ENCODE assay signal across 25 mouse cellular contexts in genomic region chr2:39016581-39016980, GRCm38 (mm10). TPM values are rescaled to one million over a fixed set of nuclear protein-coding genes. Genes with fewer than 3 reads are reported as not detected.
DNase-seq lines count a peak whose midpoint lies in the region; ATAC-seq and TF ChIP-seq lines count a peak whose summit lies in the region.
"Had no signal": no experiment of that assay in that cellular context is flagged by ENCODE, and none has a peak within 500 bp of the region (broad histone marks: within the 10 kb centered on the region; RNA-seq: fewer than 3 reads in every experiment).

No protein-coding gene starts in this region.

- no peaks in the 10 kb centered on the region for H3K27me3 ChIP-seq in CH12.LX (replicated peaks)
- H3K27me3 ChIP-seq: embryonic facial prominence, embryonic 13.5 days; embryonic facial prominence, embryonic 15.5 days; forebrain, embryonic 12.5 days; Patski had no signal

- TF ChIP-seq RAD21 in CH12.LX (IDR thresholded peaks at IDR 0.05; ENCODE audit: low read depth, low read length): no peak

- no peak overlapping the region for H3K4me2 ChIP-seq in CH12.LX (ENCODE audit: insufficient read depth, low read depth, poor library complexity, severe bottlenecking)
- H3K4me2 ChIP-seq: embryonic facial prominence, embryonic 13.5 days; embryonic facial prominence, embryonic 15.5 days; forebrain, embryonic 12.5 days had no signal

- in situ Hi-C loops in CH12.LX (cut with MboI; ENCODE audit: low pct_ligation_motif_present, low pct_unique_long_range_greater_than_20kb, low sequenced_read_pairs): no loop called here

- H3K4me3 ChIP-seq in CH12.LX (replicated peaks in 1 of 3; ENCODE audit: low read depth in 2 of 3, low read length in 2 of 3, poor library complexity in 1 of 3): no peak overlapping the region
- H3K4me3 ChIP-seq: embryonic facial prominence, embryonic 13.5 days; embryonic facial prominence, embryonic 15.5 days; erythroblast, embryonic 14.5 days; forebrain, embryonic 10.5 days; forebrain, embryonic 12.5 days had no signal

- no peaks in the 10 kb centered on the region for H3K9me3 ChIP-seq in CH12.LX (replicated peaks; ENCODE audit: low read length)
- H3K9me3 ChIP-seq: embryonic facial prominence, embryonic 13.5 days; embryonic facial prominence, embryonic 15.5 days; forebrain, embryonic 10.5 days; forebrain, embryonic 12.5 days had no signal

- TF ChIP-seq POLR2A in CH12.LX (IDR thresholded peaks at IDR 0.05; ENCODE audit: low read depth, low read length): no peak

- H3K36me3 ChIP-seq in CH12.LX (replicated peaks in 1 of 2; ENCODE audit: control insufficient read depth in 1 of 2, insufficient read depth in 1 of 2, low read length in 1 of 2): peaks cover 66 to 87% of the 10 kb centered on the region in 2 experiments

- 0 out of 2 replicates have a peak, but pooled peaks have one; percentile 14 for ATAC-seq in granulocyte monocyte progenitor cell, adult 5-6 weeks (replicated peaks; ENCODE audit: poor library complexity, severe bottlenecking)
- ATAC-seq in activated CD4-positive, CD25-positive, alpha-beta regulatory T cell, adult 4 months: no peak
- ATAC-seq: CD4-positive, CD25-positive, alpha-beta regulatory T cell, adult 4 months; forebrain, embryonic 14.5 days; forebrain, embryonic 16.5 days; Patski had no signal

- peaks cover 28% of the 10 kb centered on the region for H3K79me2 ChIP-seq in CH12.LX (replicated peaks; ENCODE audit: control insufficient read depth, extremely low read depth, insufficient read depth, poor library complexity, severe bottlenecking)

- TF ChIP-seq EP300 in CH12.LX (IDR thresholded peaks at IDR 0.05; ENCODE audit: low read length): no peak

- TF ChIP-seq CTCF in CH12.LX (conservative IDR thresholded peaks at IDR 0.05 in 1 of 2, IDR thresholded peaks at IDR 0.05 in 1 of 2; ENCODE audit: low read depth in 2 of 2, low read length in 2 of 2): no peak

- dilution Hi-C loops in CH12.LX (cut with MboI; ENCODE audit: extremely low pct_ligation_motif_present, extremely low pct_unique_long_range_greater_than_20kb, low sequenced_read_pairs): no loop called here

- peak overlapping the region; percentile 54; the same call in 1 of the 2 replicates for H3K27ac ChIP-seq in CH12.LX (ENCODE audit: insufficient read depth, low read depth)
- H3K27ac ChIP-seq: embryonic facial prominence, embryonic 13.5 days; embryonic facial prominence, embryonic 15.5 days; forebrain, embryonic 10.5 days; forebrain, embryonic 12.5 days had no signal

- DNase-seq in CH12.LX (ENCODE audit: extremely low read depth): no peak
- DNase-seq in ovary, postnatal 36 days (ENCODE audit: low spot score): no peak
- no peak for DNase-seq in lung, postnatal 10 days
- DNase-seq: adrenal gland, adult 2 months; adrenal gland, postnatal 10 days; adrenal gland, postnatal 25 days; B cell, adult 2 months; cerebellum, adult 11 months; cerebellum, adult 18-20 months; cerebellum, adult 8-10 months; cerebellum, adult 9-11 months; cerebellum, postnatal 14 days; cerebellum, postnatal 36 days; embryo, embryonic 11 days had no signal

- peaks cover 14 to 96% of the 10 kb centered on the region in 2 experiments for H3K4me1 ChIP-seq in CH12.LX (ENCODE audit: control insufficient read depth in 1 of 2, insufficient read depth in 2 of 2)
- H3K4me1 ChIP-seq: embryonic facial prominence, embryonic 13.5 days; embryonic facial prominence, embryonic 15.5 days; forebrain, embryonic 10.5 days had no signal

- no peak overlapping the region for H3K9ac ChIP-seq in CH12.LX (ENCODE audit: insufficient read depth, low read depth)
- H3K9ac ChIP-seq: embryonic facial prominence, embryonic 13.5 days; embryonic facial prominence, embryonic 15.5 days; forebrain, embryonic 12.5 days had no signal

TF ChIP-seq in CH12.LX, 34 proteins besides CTCF, POLR2A, EP300 and RAD21:
- TF ChIP-seq MAX (IDR thresholded peaks at IDR 0.05; ENCODE audit: low read length): no peak
- peak; percentile 85; the same call in 1 of the 2 replicates for TF ChIP-seq POLR2AphosphoS2 (IDR thresholded peaks at IDR 0.05; ENCODE audit: low read depth, low read length)
- TF ChIP-seq ELF1 (IDR thresholded peaks at IDR 0.05; ENCODE audit: low read depth, low read length): no peak
- TF ChIP-seq HCFC1 (IDR thresholded peaks at IDR 0.05; ENCODE audit: low read depth, low read length): no peak

RNA-seq across cellular contexts. Expression of gene Rpl35, which starts 11.2 kb away (rescaled TPM):
- 2,171 and 2,515 TPM in 2 replicates for total RNA-seq in CH12.LX (2012; rRNA removed)
- total RNA-seq in CH12.LX (2014; rRNA removed): 976 and 984 TPM in 2 replicates
- polyA plus RNA-seq in CH12.LX (2012; ENCODE audit: insufficient read length, low read depth): 649 and 718 TPM in 2 replicates
- total RNA-seq in granulocyte monocyte progenitor cell, adult 5-6 weeks (2014; fragmentation: Nextera tagmentation): 1,205 and 1,260 TPM in 2 replicates
- total RNA-seq in granulocyte monocyte progenitor cell, adult 5-6 weeks (2017): 1,673 and 1,927 TPM in 2 replicates
- 1,000 to 10,000 TPM; 1,939 to 1,985 TPM for polyA plus RNA-seq in activated CD4-positive, CD25-positive, alpha-beta regulatory T cell, adult 4 months (2017; shearing (Covaris generic))

RNA-seq across cellular contexts. Expression of gene Arpc5l, which starts 11.4 kb away (rescaled TPM):
- total RNA-seq in CH12.LX (2012; rRNA removed) (139 and 148 TPM in 2 replicates), CH12.LX (2014; rRNA removed) (300 and 309 TPM in 2 replicates)
- polyA plus RNA-seq in CH12.LX (2012; ENCODE audit: insufficient read length, low read depth): 212 and 219 TPM in 2 replicates
- 71.2 and 74.7 TPM in 2 replicates for total RNA-seq in granulocyte monocyte progenitor cell, adult 5-6 weeks (2014; fragmentation: Nextera tagmentation)
- total RNA-seq in granulocyte monocyte progenitor cell, adult 5-6 weeks (2017): 59.5 and 65.2 TPM in 2 replicates
- polyA plus RNA-seq in activated CD4-positive, CD25-positive, alpha-beta regulatory T cell, adult 4 months (2017; shearing (Covaris generic)): 100 to 1,000 TPM; 120 to 136 TPM

RNA-seq across cellular contexts. Expression of gene Wdr38, which starts 19.3 kb away (rescaled TPM):
- total RNA-seq in CH12.LX (2012; rRNA removed): 1.0 and 1.1 TPM in 2 replicates
- total RNA-seq in CH12.LX (2014; rRNA removed): 0.19 and 0.28 TPM in 2 replicates
- polyA plus RNA-seq in CH12.LX (2012; ENCODE audit: insufficient read length, low read depth): 0.40 and 0.63 TPM in 2 replicates
- total RNA-seq in granulocyte monocyte progenitor cell, adult 5-6 weeks (2014; fragmentation: Nextera tagmentation): 0.53 and 0.84 TPM in 2 replicates
- total RNA-seq in granulocyte monocyte progenitor cell, adult 5-6 weeks (2017): 0.09 and 0.15 TPM in 2 replicates
- polyA plus RNA-seq in activated CD4-positive, CD25-positive, alpha-beta regulatory T cell, adult 4 months (2017; shearing (Covaris generic)): 1 to 10 TPM; 1.1 TPM
- polyA plus RNA-seq: erythroblast, embryonic 14.5 days had no signal

RNA-seq across cellular contexts. Expression of gene Golga1, which starts 48.8 kb away (rescaled TPM):
- total RNA-seq in CH12.LX (2012; rRNA removed) (7.8 and 8.8 TPM in 2 replicates), CH12.LX (2014; rRNA removed) (8.2 and 8.6 TPM in 2 replicates)
- polyA plus RNA-seq in CH12.LX (2012; ENCODE audit: insufficient read length, low read depth): 10.1 and 11.5 TPM in 2 replicates
- total RNA-seq in granulocyte monocyte progenitor cell, adult 5-6 weeks (2014; fragmentation: Nextera tagmentation): 13.0 and 15.7 TPM in 2 replicates
- total RNA-seq in granulocyte monocyte progenitor cell, adult 5-6 weeks (2017): 13.8 and 17.2 TPM in 2 replicates
- polyA plus RNA-seq in activated CD4-positive, CD25-positive, alpha-beta regulatory T cell, adult 4 months (2017; shearing (Covaris generic)): 10 to 100 TPM; 23.8 to 26.3 TPM
